Mouse (Mus musculus): Measurements from ENCODE around the gene Pilrb2.
A peak's percentile ranks its signal among the peaks of the same experiment; 100 is the strongest.
"Not testable (repeated sequence)": the region's sequence is repeated elsewhere in the genome, so short reads cannot be mapped to it uniquely, and the experiment has no call there.

Gene Pilrb2

DNA sequence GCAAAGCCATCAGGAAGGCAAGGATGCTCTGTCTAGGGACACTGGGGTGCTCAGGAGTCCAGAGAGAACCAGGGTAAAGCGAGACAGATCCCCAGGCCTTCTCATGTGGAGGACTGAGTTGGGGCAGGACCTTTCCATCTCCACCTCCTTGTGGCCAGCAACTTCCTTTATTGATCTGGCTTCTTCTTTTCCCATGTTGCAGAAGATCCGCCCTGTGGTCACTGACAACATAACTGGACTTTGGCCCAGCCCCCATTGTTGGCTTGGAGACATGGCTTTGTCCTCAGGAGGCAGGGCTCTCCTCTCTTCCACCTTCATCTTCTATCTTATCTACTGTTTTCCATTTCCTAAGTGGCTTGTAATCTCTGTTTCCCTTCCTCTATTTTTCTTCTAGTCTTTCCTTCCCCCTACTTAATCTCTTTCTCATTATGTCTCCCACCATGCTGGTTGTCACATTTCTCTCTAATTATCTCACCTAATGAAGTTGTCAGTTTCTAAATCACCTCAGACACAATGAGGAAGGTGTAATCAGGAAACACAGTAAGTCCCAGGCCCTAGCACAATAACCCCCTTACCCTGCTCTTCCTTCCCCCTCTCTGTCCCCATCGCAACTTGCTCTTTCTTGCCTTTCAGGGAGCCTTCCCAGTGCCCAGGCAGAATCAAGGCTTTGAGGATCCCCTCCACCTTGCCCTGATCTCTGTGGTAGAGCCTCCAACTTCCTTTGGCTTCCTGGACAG, at the start of gene Pilrb2:
Gene Pilrb2 (minus strand): TSS at position 172 of the 737 bp plus-strand sequence.
- DNase-seq (ENCODE audit: low read depth in 1 of 2, low spot score in 2 of 2): not testable (repeated sequence)

- no peak for DNase-seq (ENCODE audit: low read depth in 1 of 2, low spot score in 2 of 2)
Observed at GRCm38 (mm10) chr5:137915550-137915949, 43.9 kb upstream of the Pilrb2 start.

DNA sequence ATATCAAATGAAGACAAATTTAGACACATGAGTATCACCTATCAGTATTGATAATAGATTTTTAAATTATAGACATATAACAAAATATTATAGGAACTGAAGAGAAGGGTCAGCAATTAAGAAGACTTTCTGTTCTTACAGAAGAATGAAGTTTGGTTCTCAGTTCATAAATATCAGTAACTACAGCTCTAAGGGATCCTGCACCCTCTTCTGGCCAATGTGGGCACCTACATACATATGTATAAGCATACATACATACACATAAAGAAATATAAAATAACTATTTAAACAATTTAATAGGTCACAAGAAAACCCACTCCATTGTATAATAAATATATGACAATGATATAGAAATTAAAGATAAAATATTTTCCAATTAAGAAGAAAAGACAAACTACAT, 42.9 kb upstream of the Pilrb2 start:
- no peak for DNase-seq (ENCODE audit: low read depth in 1 of 2, low spot score in 2 of 2)

- DNase-seq (ENCODE audit: low read depth in 1 of 2, low spot score in 2 of 2): no peak
Observed at GRCm38 (mm10) chr5:137909564-137910262, 38.1 kb upstream of the Pilrb2 start.

- DNase-seq (ENCODE audit: low read depth in 1 of 2, low spot score in 2 of 2): no peak
Observed at GRCm38 (mm10) chr5:137897812-137898211, 26.2 kb upstream of the Pilrb2 start.

GRCm38 (mm10) chr5:137892954-137893353, 21.3 kb upstream of the Pilrb2 start:
- no peak for DNase-seq (ENCODE audit: low read depth in 1 of 2, low spot score in 2 of 2)

DNA sequence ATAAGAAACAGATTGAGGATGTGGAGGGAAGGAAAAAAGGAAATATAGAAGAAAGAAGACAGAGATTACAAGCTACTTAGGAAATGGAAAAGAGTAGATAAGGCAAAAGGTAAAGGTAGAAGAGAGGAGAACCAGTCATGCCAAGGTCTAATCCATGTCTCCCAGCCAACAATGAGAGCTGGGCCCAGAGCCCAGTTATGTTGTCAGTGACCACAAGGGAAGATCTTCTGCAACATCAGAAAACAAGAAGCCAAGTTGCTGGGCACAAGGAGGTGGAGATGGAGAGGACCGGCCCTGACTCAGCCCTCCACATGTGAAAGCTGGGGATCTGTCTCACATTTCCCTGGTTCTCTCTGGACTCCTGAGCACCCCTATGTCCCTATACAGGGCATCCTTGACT, 16.1 kb upstream of the Pilrb2 start:
- DNase-seq (ENCODE audit: low read depth in 1 of 2, low spot score in 2 of 2): no peak

DNA sequence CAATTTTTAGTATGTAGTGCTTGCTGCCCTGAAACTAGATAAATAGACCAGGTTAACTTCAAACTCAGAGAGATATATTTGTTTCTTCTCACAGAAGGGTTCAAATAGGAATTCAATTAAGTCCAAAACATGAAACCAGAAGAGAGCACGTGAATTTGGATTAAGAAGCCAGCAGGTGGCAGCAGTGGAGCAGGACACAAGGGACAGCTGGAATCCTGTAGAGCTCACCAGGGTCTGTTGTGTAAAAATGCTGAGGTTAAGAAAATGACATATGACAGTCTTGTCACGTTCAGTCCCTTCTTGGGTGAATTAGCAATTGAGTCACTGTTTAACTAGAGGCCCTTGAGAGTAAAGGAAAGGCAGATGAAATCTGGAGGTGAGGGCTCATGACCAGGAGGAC, 14.3 kb upstream of the Pilrb2 start:
- peak in 1 of 2 experiments; percentile 19 for DNase-seq (ENCODE audit: low read depth in 1 of 2, low spot score in 2 of 2)

DNA sequence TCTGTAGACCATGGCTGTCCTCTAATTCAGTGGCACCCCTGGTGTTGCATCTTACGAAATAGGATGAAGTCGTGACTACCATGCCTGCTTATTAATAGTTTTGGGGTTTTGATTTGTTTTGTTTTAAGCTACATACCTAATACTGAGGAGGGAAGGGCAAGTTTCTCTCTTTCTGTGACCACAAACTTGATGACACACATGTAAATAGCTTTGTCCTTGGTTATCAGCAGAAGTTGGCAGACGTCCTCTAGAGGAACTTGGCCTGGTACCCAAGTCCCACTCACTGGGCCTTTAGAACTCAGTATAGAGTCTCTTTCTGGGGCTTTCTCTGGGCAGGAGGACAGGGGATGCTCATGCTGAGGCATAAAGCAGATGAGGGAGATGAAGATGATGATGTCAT, 11.7 kb upstream of the Pilrb2 start:
- no peak for DNase-seq (ENCODE audit: low read depth in 1 of 2, low spot score in 2 of 2)

GRCm38 (mm10) chr5:137882922-137883321, 11.3 kb upstream of the Pilrb2 start:
- DNase-seq (ENCODE audit: low read depth in 1 of 2, low spot score in 2 of 2): no peak

GRCm38 (mm10) chr5:137877860-137878259, 6.2 kb upstream of the Pilrb2 start:
- DNase-seq (ENCODE audit: low read depth in 1 of 2, low spot score in 2 of 2): no peak

DNA sequence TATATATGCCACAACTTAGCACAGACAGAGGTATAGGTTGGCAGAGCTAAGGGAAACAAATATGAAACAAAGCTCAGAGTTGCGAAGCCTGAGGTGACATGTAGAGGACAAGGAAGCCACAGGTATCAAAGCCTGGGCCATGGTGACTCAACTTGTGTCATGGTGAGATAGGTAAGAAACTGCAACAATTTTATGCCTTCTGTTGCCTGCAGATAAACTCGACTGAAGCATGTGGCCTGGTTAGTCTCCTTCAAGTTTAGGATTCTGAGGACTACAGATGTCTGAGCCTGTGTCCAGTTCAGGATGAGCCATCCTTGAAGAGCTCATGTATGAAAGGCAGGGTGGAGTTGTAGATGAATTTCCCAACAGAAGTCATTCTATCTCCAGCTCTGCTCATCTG, 3.4 kb upstream of the Pilrb2 start:
- no peak for DNase-seq (ENCODE audit: low read depth in 1 of 2, low spot score in 2 of 2)

DNA sequence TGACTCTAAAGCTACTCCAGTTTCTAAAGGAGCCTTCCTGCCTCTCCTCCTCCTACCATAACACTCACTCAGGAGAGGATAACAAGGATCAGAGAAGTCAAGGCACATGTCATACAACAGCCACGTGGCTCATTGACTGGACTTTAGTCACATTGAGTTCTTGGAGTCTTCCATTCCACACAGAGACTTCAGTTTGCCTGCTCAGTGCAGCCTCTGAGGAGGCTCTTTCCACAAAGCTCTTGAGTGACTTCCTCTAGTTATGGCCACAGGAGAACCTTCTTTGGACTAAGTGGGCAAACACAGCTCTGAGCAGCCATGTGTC, 727 bp upstream of the Pilrb2 start:
- DNase-seq (ENCODE audit: low read depth in 1 of 2, low spot score in 2 of 2): not testable (repeated sequence)

GRCm38 (mm10) chr5:137868600-137868999, 3.0 kb downstream of the Pilrb2 start:
- DNase-seq (ENCODE audit: low read depth in 1 of 2, low spot score in 2 of 2): not testable (repeated sequence)

- not testable (repeated sequence) for DNase-seq (ENCODE audit: low read depth in 1 of 2, low spot score in 2 of 2)
Observed at GRCm38 (mm10) chr5:137864008-137864407, 7.6 kb downstream of the Pilrb2 start.

DNA sequence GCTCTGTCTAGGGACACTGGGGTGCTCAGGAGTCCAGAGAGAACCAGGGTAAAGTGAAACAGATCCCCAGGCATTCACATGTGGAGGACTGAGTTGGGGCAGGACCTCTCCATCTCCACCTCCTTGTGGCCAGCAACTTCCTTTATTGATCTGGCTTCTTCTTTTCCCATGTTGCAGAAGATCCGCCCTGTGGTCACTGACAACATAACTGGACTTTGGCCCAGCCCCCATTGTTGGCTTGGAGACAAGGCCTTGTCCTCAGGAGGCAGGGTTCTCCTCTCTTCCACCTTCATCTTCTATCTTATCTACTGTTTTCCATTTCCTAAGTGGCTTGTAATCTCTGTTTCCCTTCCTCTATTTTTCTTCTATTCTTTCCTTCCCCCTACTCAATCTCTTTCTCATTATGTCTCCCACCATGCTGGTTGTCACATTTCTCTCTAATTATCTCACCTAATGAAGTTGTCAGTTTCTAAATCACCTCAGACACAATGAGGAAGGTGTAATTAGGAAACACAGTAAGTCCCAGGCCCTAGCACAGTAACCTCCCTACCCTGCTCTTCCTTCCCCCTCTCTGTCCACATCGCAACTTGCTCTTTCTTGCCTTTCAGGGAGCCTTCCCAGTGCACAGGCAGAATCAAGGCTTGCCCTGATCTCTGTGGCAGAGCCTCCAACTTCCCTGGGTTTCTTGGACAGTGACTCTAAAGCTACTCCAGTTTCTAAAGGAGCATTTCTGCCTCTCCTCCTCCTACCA, 13.5 kb downstream of the Pilrb2 start, which contains the start of gene Pilrb1:
Gene Pilrb1 (minus strand): TSS at position 147 of the 751 bp plus-strand sequence.
- DNase-seq (ENCODE audit: low read depth in 1 of 2, low spot score in 2 of 2): peak in 1 of 2 experiments; percentile 45

GRCm38 (mm10) chr5:137856870-137857269, 14.7 kb downstream of the Pilrb2 start:
- DNase-seq (ENCODE audit: low read depth in 1 of 2, low spot score in 2 of 2): not testable (repeated sequence)

- not testable (repeated sequence) for DNase-seq (ENCODE audit: low read depth in 1 of 2, low spot score in 2 of 2)
Observed at GRCm38 (mm10) chr5:137854907-137855306, 16.7 kb downstream of the Pilrb2 start.

- DNase-seq (ENCODE audit: low read depth in 1 of 2, low spot score in 2 of 2): not testable (repeated sequence)
Observed at GRCm38 (mm10) chr5:137850313-137850712, 21.3 kb downstream of the Pilrb2 start.

DNA sequence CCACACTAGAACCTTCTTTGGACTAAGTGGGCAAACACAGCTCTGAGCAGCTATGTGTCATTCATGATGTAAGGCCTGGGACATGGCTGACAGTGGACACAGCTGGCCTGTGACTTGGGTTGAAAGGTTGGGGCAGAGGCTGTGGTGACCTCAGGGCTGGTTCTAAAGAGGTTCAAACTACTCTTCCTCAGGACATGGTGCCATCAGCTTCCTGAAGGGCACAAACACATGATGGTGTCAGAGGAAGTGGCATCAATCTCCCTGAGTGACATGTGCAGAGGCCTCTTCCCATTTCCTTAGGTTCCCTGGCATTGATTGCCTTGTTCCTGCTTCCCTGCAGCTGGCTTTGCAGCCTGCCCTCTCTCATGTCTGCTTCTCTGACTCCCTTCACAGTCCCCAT, 34.5 kb downstream of the Pilrb2 start:
- DNase-seq (ENCODE audit: low read depth in 1 of 2, low spot score in 2 of 2): not testable (repeated sequence)

DNA sequence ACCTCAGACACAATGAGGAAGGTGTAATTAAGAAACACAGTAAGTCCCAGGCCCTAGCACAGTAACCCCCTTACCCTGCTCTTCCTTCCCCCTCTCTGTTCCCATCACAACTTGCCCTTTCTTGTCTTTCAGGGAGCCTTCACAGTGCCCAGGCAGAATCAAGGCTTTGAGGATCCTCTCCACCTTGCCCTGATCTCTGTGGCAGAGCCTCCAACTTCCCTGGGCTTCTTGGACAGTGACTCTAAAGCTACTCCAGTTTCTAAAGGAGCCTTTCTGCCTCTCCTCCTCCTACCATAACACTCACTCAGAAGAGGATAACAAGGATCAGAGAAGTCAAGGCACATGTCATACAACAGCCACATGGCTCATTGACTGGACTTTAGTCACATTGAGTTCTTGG, 35.0 kb downstream of the Pilrb2 start:
- DNase-seq (ENCODE audit: low read depth in 1 of 2, low spot score in 2 of 2): no peak

All from monocyte, adult 2 months (primary cell).